Mouse (Mus musculus) natural killer cell, adult 2 months (primary cell): ENCODE measurements around the gene Prkcsh.
A peak's percentile ranks its signal among the peaks of the same experiment; 100 is the strongest.

Source experiments
- DNase-seq, 2 experiments: peaks; one replicate each; pipeline ENCODE4 v3.0.0; 2022; ENCODE audit warnings: low spot score in 2 of 2

The Prkcsh gene

DNA sequence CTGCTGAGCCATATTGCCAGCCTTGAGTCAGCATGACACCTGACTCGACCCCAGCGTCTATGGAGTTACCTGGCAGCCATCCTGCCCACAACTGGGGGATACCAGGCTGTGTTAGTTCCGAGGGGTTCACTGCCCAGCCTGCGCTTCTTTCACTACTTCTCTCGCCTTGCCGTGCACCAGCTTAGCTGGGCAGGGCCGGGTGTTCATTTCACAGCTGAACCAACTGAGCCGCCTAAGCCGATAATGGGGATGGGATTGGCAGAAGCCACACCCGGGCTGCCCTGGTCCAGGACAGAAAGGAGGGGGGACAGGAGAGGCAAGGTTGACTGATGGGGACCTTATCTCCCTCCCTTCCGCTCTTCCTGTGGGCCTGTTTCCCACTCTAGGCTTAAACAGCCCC, 46.7 kb downstream of the Prkcsh start:
- DNase-seq = no peak

GRCm38 (mm10) chr9:22049721-22050270, 47.2 kb downstream of the Prkcsh start:
- DNase-seq = no peak

DNA sequence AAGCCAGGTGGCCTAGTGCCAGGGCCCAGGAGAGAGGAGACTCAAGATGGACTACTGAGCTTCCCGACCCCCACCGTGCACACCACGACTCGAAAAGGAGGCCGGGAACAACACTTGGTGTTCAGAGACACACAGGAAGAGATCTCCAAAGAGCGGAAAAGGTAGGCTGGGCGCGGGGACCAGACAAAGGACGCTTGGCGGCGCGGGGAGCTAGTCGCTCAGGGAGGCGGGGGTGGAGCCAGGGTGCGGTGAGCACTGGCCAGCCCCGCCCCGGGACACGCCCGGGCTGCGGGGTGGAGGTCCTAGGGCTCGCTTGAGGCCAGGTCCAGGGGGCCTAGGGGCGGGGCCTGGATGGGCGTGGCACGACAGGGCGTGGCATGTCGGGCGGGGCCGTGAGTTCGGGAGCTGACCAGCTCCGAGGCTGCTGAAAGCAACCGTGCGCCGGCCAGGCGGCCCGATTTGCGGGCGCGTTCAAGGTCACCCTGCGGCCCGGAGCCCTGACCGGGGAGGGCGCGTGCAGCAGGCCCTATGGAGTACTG, 47.8 kb downstream of the Prkcsh start:
- DNase-seq = peak in 1 of 2 experiments; percentile 28

GRCm38 (mm10) chr9:22051161-22051957, 48.8 kb downstream of the Prkcsh start:
- DNase-seq = no peak

DNA sequence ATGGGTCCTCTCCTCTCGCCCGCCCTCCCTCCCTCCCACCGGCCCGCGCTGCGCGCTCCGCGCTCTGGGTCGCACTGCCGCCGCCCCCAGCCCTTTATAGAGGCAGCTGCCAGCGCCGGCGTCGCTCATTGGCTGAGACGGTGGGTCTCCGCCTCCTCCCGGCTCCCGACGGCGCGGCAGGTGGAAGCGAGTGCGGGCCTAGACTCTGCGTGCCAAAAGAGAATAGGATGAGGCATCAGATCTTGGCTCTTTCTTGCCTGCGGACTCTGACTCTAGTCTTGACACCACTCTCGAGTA, 49.3 kb downstream of the Prkcsh start, which contains the start of gene Elavl3:
Gene Elavl3 (minus strand): TSS at position 66 of the 297 bp plus-strand sequence.
- no peak for DNase-seq

- no peak for DNase-seq
These were observed 51.1 kb downstream of the Prkcsh start for GRCm38 (mm10) chr9:22053657-22054056.

DNA sequence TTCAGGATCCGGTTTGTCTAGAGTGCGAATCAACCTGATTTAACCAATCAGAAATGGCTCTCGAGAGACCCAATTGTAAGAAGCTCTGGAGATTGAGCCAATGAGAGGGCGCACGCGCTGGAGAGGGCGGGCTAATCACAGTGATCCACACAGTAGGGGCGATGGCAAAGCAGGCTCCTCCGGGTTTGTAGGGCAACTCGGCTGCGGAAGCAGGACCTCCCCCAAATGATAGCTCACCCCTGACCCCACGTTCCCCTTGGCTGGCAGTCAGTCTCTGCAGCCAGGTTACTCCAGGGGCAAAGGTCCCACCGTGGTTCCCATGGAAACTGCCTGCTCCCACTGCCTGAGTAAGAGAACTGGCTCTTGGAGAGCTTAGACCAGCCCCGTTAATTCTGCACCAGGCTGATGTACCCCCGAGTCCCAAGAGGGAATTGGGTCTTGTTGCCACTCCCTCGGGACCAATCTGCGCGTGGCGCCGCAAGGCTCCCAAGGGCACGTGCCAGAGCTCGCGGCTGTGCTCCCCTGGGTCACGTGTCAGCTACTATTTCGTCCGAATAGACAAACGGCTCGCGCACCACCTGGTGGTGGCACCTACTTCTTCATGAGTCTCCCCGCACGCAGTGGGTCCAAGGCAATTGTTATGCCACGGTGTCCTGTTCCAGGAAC, 51.9 kb downstream of the Prkcsh start:
- DNase-seq = peak; percentile 20 to 79

- DNase-seq = no peak
These were observed 53.1 kb downstream of the Prkcsh start for GRCm38 (mm10) chr9:22055713-22056112.

DNA sequence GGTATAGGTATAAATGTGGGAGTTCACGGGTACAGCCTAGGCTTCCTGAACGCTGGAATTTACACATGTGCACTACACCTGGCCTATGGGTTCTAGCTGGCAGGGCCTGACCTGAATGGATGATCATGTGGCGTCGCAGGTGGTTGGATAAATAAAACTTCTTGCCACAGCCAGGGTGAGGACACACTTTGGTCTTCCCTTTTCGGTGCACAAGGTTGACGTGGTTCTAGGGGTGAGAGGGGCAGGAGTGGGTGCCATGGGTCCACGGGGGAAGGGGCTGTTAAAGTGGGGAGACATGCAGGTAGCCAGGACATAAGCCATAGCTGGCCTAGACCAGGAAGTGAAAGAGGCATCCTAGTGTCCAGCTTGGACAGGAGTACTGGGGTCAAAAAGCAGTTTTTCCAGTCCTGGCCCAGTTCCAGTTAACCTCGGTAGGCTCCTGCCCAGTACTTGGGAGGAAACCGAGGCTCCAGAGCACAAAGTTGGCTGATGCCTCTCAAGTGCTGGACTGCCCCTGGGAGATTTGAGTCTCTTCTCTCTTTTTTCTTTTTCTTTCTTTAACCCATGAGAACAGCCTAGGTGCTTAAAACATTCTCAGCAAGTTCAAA, 53.8 kb downstream of the Prkcsh start:
- no peak for DNase-seq

- no peak for DNase-seq
These were observed 54.5 kb downstream of the Prkcsh start for GRCm38 (mm10) chr9:22057031-22057517.

DNA sequence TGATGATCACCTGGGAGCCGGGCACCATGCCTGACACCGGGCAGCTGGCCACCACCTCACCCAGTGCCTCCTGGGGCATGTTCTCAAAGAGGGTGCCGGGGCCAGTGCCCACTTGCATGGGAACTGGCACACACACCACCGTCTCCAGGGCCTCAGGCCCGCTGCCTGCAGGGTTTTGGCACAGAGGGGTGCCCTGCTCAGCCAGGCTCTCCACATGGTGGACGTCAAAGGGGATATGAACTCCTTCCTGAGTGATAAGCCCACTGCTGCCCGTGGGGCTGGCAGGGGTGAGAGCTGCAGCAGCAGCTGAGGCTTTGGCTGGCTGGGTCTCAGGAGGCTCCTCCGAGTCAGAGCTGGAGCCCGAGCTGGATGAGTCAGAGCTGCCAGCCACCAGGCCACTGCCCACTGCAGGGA, 55.4 kb downstream of the Prkcsh start:
- no peak for DNase-seq

GRCm38 (mm10) chr9:22061339-22061738, 58.7 kb downstream of the Prkcsh start:
- no peak for DNase-seq
